Mouse (Mus musculus) Patski (cell line): ENCODE results near the gene Rbms3. TPM values are rescaled to one million over a fixed set of nuclear protein-coding genes. Genes with fewer than 3 reads are reported as not detected.

ENCODE experiments used
- ATAC-seq: fragments of 100-300 bp; one replicate; pipeline ENCODE4 v1.8.0; 2021
- CTCF ChIA-PET: fragments of 350-600 bp; sonication (Branson Sonifier 250); formaldehyde crosslinking; loops from one replicate; lab custom pipeline; 2022; ENCODE audit warnings: inconsistent platforms; lab: Charles Lee
- POLR2A ChIA-PET: fragments of 350-600 bp; sonication (Branson Sonifier 250); formaldehyde crosslinking; loops from one replicate; lab custom pipeline; 2022; ENCODE audit warnings: antibody characterized with exemption, inconsistent platforms; lab: Charles Lee
- DNase-seq: peaks from one replicate; pipeline ENCODE4 v3.0.0-alpha.2; 2011; ENCODE audit warnings: low read depth, low spot score
- H3K27me3 ChIP-seq: fragments of 371-371 bp; one replicate; pipeline ENCODE4 v1.5.1; 2021
- CTCF ChIP-seq: fragments of 100-300 bp; IDR thresholded peaks from one replicate; pipeline ENCODE4 v1.5.1; 2021
- in situ Hi-C: fragments of 300-500 bp; cut with MboI; formaldehyde crosslinking; loops from 3 replicates; pipeline ENCODE4 v1.11.1; 2018; ENCODE audit warnings: low pct_unique_long_range_greater_than_20kb, mixed read lengths
- polyA plus RNA-seq: library from polyadenylated mRNA; unstranded; gene quantifications from one replicate; pipeline ENCODE4 v1.2.3, GENCODE M21; 2021

Rbms3 gene
- polyA plus RNA-seq, 1 experiment from 2014 or later = 8.1 TPM

DNA sequence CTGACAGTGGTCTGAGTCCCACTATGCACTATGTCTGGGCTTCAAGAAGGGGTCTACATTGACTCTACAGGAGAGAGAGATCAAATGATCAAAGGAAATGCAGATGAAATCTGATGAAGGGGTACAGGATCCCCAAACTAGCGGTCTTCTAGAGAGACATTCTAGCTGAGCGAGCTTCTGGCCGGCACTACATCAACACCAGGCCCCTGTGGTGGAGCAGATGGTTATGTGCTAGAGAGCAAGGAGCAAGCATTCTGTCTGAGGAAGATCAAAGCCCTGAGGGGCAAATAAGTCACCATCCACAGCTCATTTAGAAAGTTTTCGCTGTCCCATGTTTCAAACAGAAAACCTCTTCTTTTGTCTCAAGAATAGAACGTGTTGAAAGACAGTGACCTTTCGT is 564.1 kb downstream of the Rbms3 start:
- in situ Hi-C loops = no loop called here
- no peaks in the 10 kb centered on the region for H3K27me3 ChIP-seq
- TF ChIP-seq CTCF = no peak
- POLR2A ChIA-PET = no interaction called here
- ATAC-seq = no peak
- CTCF ChIA-PET = interaction anchor here (1.1 kb wide), 1 partner anchor 8 kb away, joined by 3 read pairs; no protein-coding TSS in a partner anchor
- no peak for DNase-seq

DNA sequence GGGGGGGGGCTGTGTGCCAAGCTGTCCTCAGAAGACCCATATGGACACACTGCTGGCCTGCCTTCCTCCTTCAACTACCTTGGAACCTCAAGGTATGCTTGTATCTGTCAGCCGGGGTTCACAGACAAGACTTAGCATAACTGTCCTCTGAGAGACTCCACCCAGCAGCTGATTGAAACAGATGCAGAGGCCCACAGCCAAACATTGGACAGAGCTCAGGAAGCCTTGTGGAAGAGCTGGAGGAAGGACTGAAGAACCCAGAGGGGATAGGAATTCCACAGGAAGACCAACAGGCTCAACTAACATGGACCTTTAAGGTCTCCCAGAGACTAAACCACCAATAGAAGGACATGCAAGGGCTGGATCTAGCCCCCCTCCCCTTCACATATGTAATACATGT is 570.1 kb downstream of the Rbms3 start:
- TF ChIP-seq CTCF = no peak
- ATAC-seq (no peak), DNase-seq (no peak)
- ChIA-PET CTCF (interaction anchor here (1.7 kb wide), 1 partner anchor 29 kb away, joined by 4 read pairs; no protein-coding TSS in a partner anchor), POLR2A (interaction anchor here (0.7 kb wide), 1 partner anchor 490 kb away, joined by 5 read pairs; no protein-coding TSS in a partner anchor)
- in situ Hi-C loops = no loop called here
- H3K27me3 ChIP-seq = no peaks in the 10 kb centered on the region

DNA sequence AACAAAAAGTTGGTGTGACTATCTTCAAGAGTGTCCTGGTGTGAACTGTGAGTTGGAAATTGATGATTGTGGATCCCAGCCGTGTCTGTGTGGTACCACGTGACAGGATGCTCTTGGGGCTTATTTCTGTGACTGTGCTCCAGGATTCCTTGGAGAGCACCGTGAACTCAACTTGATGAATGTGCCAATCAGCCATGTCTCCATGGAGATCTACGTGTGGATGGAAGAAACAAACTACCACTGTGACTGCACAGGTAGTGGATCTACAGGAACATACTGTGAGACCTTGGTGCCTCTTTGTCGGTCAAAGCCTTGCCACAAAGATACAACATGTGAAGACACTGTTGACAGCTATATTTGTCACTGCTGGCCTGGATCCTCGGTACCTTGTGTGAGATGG is 570.6 kb downstream of the Rbms3 start:
- no peak for DNase-seq
- POLR2A ChIA-PET = interaction anchor here (0.7 kb wide), 1 partner anchor 489 kb away, joined by 5 read pairs; no protein-coding TSS in a partner anchor
- CTCF ChIA-PET = interaction anchor here (1.7 kb wide), 1 partner anchor 29 kb away, joined by 4 read pairs; no protein-coding TSS in a partner anchor
- no peak for ATAC-seq
- in situ Hi-C loops = no loop called here
- TF ChIP-seq CTCF = no peak
- no peaks in the 10 kb centered on the region for H3K27me3 ChIP-seq

DNA sequence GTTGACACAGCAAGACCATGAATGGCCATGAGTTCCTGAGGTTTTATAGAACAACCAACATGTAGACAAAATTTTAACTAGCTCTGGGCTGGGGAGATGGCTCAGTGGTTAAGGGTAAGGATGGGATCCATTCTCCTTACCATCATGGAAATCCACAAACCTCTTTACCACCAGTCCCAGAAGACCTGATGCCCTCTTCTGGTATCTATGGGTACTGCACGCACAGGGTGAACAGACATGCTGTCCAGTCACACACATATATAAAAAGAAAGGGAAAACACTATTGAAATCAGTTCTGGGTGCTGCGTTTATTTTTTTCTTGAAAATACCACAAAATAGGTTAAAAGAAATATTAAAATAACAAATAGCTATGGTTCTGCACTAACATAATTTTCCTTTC is 577.8 kb downstream of the Rbms3 start:
- DNase-seq (no peak), ATAC-seq (no peak)
- in situ Hi-C loops = no loop called here
- POLR2A ChIA-PET = interaction anchor here (1.7 kb wide), 1 partner anchor 11 kb away, joined by 6 read pairs; no protein-coding TSS in a partner anchor
- no peaks in the 10 kb centered on the region for H3K27me3 ChIP-seq
- TF ChIP-seq CTCF = peak; percentile 46
- CTCF ChIA-PET = interaction anchor here (0.8 to 1.6 kb wide), 2 partner anchors 9 to 11 kb away, joined by 3 read pairs; no protein-coding TSS in a partner anchor

DNA sequence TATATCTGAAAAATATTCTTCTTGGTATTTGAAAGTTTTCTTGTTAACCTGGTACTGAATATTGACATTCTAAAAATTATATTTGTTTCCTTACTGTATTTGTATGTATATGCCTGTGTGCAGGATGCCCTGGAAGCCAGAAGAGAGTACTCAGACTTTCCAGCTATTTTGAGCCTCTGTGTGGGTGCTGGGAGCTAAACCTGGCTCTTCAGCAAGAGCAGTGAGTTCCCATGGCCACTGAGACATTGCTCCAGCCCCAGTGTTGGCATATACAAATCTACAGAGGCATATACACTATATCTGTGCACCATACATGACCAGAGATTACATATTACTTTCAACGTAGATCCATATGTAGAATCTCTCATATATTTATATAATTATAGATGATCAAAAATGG is 581.1 kb downstream of the Rbms3 start:
- ChIA-PET CTCF (interaction anchor here (1.0 kb wide), 1 partner anchor 8 kb away, joined by 3 read pairs; no protein-coding TSS in a partner anchor), POLR2A (no interaction called here)
- DNase-seq (no peak), ATAC-seq (no peak)
- in situ Hi-C loops = no loop called here
- no peak for TF ChIP-seq CTCF
- H3K27me3 ChIP-seq = no peaks in the 10 kb centered on the region

DNA sequence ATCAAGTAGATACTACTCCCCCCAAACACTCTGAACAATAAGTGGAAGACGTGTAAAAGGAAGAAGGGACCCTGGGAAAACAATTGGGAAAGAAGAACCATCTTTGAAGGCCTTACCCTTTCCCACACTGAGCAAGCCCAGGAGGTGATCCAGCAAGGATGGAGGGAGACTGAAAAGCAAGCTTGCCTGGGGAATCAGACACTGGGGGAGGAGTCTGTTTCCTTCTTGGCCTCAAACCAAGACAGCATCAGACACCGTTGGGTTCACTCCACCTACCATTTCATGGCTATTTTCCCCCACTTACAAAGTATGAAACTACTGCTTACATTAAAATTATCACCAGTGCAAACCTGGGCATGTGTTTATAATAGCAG is 587.7 kb downstream of the Rbms3 start:
- ATAC-seq (no peak), DNase-seq (no peak)
- CTCF ChIA-PET = no interaction called here
- no peak for TF ChIP-seq CTCF
- in situ Hi-C loops = no loop called here
- POLR2A ChIA-PET = no interaction called here
- H3K27me3 ChIP-seq = no peaks in the 10 kb centered on the region

DNA sequence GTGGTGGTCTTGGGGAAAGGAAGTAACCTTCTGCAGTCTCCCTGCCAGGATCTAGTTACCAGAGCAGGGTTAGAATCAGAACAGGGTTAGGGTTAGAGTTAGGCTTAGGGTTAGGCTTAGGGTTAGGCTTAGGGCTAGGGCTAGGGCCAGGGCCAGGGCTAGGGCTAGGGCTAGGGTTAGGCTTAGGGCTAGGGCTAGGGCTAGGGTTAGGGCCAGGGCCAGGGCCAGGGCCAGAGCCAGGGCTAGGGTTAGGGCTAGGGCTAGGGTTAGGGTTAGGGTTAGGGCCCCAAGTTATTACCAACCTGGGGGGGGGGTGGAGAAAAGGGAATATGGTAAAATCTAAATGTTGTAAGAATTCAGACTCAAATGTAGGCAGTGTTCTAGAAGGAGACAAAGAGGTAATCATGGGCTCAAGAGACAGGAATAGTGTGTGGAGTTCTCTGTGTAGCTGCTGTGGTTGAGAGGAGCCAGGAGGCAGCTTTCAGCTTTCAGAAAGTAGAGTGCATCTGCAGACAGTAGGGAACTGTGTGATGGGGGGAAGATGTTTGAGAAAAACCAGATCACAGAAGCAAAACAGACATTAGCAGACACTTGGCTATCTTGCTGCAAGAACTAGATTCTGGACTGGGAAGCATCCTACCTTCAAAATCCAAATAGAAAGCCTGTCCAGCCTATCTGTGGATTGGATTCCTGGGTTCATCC is 588.3 kb downstream of the Rbms3 start:
- in situ Hi-C loops = no loop called here
- no peaks in the 10 kb centered on the region for H3K27me3 ChIP-seq
- CTCF ChIA-PET = interaction anchor here (1.1 kb wide), 1 partner anchor 8 kb away, joined by 3 read pairs; no protein-coding TSS in a partner anchor
- ATAC-seq = no peak
- no peak for DNase-seq
- POLR2A ChIA-PET = no interaction called here
- no peak for TF ChIP-seq CTCF

DNA sequence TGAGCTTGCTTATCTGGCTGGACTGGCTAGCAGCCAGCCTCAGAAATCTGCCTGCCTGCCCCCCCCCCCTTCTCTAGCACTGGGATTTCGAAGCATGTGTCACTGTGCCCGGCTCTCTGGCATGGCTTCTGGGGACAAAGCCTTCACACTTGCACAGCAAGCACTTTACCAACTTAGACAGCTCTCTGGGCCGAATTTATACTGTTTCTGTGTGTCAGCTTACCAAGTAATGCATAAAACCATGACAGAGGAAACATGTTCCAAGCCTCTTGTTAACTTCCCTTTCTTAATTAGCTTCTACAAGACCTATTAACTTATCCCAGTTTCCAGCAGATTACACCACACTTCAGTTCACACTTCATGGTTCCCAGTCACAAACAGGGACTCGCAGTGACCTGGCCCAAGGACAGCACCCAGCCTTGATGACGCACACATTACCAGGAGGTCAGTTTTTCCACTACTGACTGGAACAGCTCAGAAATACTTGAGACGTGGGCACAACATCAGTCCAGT is 589.7 kb downstream of the Rbms3 start:
- peak; percentile 97 for ATAC-seq
- no peak for TF ChIP-seq CTCF
- CTCF ChIA-PET = interaction anchor here (1.1 to 1.5 kb wide), 3 partner anchors 9 to 133 kb away, joined by 3 read pairs; no protein-coding TSS in a partner anchor
- peak; percentile 62 for DNase-seq
- POLR2A ChIA-PET = interaction anchor here (0.5 to 0.7 kb wide), 3 partner anchors 13 to 774 kb away, joined by 3 to 6 read pairs (median 4); no protein-coding TSS in a partner anchor
- in situ Hi-C loops = no loop called here
- H3K27me3 ChIP-seq = no peaks in the 10 kb centered on the region

DNA sequence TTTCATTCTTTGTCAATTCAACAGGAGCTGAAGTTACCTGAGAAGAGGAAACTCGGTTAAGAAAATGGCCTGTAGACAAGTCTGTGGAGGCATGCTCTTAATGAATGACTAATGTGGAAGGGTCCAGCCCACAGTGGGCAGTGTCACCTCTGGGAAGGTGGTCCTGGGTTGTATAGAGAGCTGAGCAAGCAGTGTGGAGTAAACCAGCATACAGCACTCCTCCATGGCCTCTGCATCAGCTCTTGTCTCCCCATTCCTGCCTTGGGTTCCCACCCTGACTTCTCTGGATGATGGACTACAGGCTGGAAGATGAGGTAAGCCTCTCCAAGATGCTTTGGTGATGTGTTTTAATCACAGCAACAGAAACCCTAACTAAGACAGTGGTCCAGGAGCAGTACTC is 597.0 kb downstream of the Rbms3 start:
- CTCF ChIA-PET = interaction anchor here (0.9 kb wide), 1 partner anchor 10 kb away, joined by 3 read pairs; no protein-coding TSS in a partner anchor
- TF ChIP-seq CTCF = no peak
- POLR2A ChIA-PET = interaction anchor here (0.6 kb wide), 1 partner anchor 40 kb away, joined by 3 read pairs; no protein-coding TSS in a partner anchor
- ATAC-seq = no peak
- in situ Hi-C loops = no loop called here
- H3K27me3 ChIP-seq = no peaks in the 10 kb centered on the region
- no peak for DNase-seq

DNA sequence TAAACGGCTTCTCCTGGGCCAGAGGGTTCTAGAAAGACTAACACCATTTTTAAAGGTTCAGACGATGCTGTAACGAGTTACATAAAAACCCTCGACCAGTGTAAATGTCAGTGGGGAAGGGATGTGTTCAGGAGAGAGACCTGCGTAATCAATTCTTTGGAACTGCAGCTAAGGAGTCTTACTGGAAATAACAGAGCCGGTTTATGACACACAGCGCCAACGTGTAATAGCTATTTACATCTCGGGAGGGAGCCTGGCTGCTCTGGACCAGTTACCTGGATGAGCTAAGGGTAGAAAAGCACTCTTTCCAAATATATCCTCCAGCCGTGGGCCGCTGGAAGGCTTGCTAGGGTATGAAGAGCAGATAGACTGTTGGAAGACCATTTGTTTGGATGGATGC is 598.5 kb downstream of the Rbms3 start:
- no peaks in the 10 kb centered on the region for H3K27me3 ChIP-seq
- CTCF ChIA-PET = interaction anchor here (1.1 kb wide), 1 partner anchor 26 kb away, joined by 3 read pairs; no protein-coding TSS in a partner anchor
- no peak for TF ChIP-seq CTCF
- ATAC-seq (no peak), DNase-seq (no peak)
- in situ Hi-C loops = no loop called here
- POLR2A ChIA-PET = no interaction called here

DNA sequence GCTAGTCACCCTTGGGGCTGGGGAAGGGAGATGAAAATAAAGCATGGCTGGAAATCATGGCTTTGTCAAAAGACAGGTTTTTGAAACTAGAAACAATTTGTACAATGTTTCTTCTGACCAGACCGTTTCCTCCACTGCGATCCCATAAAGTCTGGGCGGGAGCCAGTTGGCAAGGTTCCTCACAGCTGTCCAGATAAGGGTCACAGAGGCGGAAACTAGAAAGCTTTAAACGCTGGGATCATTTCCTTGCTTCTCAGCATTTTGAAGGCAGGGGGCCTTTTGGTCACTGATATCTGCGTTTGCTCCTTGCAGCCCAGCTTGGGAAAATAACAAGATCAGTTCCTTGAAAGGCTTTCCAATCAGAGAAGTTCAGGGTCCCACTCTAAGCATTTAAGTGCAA is 598.9 kb downstream of the Rbms3 start:
- ChIA-PET CTCF (interaction anchor here (1.3 kb wide), 1 partner anchor 28 kb away, joined by 4 read pairs; no protein-coding TSS in a partner anchor), POLR2A (no interaction called here)
- H3K27me3 ChIP-seq = no peaks in the 10 kb centered on the region
- DNase-seq (no peak), ATAC-seq (no peak)
- in situ Hi-C loops = no loop called here
- TF ChIP-seq CTCF = no peak
